Mouse (Mus musculus) adipocyte (in vitro differentiated cells): Measurements from ENCODE around the gene E2f4.

Experiments
- DNase-seq: peaks from one replicate; pipeline ENCODE4 v3.0.0-alpha.2; 2016; ENCODE audit warnings: low spot score

The E2f4 gene

GRCm38 (mm10) chr8:105348450-105349095 lies 51.1 kb downstream of the E2f4 start, which contains the start of gene Slc9a5:
Slc9a5 (plus strand) TSS chr8:105348843.
- peak; percentile 45 for DNase-seq

DNA sequence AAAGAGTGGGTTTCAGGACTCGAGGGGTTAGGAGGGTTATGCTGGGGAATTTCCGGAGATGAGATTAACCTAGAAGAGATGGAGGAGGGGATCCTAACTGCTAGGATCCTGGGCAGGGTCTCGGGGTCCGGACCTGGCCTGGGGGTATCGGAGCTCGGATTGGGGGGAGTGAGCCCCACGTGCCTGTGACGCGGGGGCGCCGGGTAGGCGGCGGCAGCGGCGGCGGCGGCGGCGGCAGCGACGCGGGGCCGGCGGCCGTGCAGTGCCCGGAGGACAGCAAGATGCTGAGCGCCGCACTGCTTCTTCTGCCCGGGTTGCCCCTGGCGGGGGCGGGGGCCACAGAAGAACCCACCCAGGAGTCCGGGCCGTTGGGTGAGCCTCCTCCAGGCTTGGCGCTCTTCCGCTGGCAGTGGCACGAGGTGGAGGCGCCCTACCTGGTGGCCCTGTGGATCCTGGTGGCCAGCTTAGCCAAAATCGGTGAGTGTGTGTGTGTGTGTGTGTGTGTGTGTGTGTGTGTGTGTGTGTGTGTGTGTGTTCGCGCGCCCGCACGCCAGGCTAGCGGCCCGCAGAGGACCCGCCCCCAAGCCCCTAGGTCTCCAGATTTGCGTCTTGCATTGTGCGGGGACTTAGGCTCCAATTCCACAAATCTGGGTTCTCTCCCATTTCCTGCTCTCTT lies 51.8 kb downstream of the E2f4 start:
- DNase-seq = no peak

- no peak for DNase-seq
These were observed 52.7 kb downstream of the E2f4 start for GRCm38 (mm10) chr8:105350186-105350585.

- no peak for DNase-seq
These were observed 56.2 kb downstream of the E2f4 start for GRCm38 (mm10) chr8:105353583-105354135.

DNA sequence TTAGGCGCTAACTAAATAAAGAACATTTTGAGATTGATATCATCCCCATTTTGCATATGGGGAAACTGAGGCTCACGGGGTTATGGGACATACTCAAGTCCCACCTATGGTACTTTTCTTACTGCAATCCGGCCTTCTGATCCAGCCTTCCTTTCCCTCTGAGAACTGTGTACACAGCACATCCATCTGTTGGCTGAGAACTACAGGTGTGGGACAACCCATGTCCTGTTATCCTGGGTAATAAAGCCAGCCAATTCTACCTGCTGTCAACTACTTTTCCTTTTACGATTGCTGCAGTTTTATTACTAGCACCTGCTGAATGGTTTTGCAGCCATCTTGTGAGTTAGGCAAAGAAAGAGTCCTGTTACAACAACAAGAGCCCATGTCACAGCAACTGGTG lies 57.1 kb downstream of the E2f4 start:
- no peak for DNase-seq
